Mouse (Mus musculus): ENCODE measurements around the gene Kcnk3. TPM values are rescaled to one million over a fixed set of nuclear protein-coding genes. Genes with fewer than 3 reads are reported as not detected.

The Kcnk3 gene
- polyA plus RNA-seq, 1 experiment, result not detected

- H3ac ChIP-seq (ENCODE audit: control insufficient read depth, insufficient read length, low read depth), result no peak overlapping the region
- H3K79me3 ChIP-seq (ENCODE audit: low read depth), result no peaks in the 10 kb centered on the region
- peaks cover 67% of the 10 kb centered on the region for H3K27me3 ChIP-seq (ENCODE audit: control insufficient read depth, insufficient read depth, insufficient read length)
- H3K36me3 ChIP-seq (ENCODE audit: control insufficient read depth, insufficient read depth), result no peaks in the 10 kb centered on the region
- H3K79me2 ChIP-seq (ENCODE audit: control insufficient read depth, insufficient read depth), result no peaks in the 10 kb centered on the region
- H3K4me3 ChIP-seq (ENCODE audit: insufficient read depth, poor library complexity, severe bottlenecking), result no peak overlapping the region
- no peak for TF ChIP-seq FOSL1 (IDR thresholded peaks at IDR 0.05; ENCODE audit: insufficient read depth, low read length, poor library complexity, severe bottlenecking)
Measured at GRCm38 (mm10) chr5:30609918-30610645, 22.1 kb downstream of the Kcnk3 start.

DNA sequence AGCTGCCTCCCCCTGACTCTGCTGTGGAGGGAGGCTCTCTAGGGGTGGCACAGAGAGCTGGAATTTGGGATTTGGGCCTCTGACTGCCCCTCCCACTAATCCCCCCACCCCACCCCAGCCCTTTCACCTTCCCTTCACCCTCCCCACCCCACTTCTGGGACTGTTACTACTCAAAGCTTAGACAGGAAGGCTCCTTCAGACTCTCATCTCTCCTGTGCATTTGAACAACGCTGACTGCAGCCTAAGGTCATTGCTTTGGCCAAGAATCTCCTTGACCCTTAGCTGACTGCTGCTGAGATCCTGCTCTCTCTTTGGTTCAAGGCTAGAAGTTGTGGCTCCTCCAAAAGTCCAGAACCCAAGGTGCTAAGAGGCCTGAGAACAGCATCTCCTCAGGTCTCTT, 23.1 kb downstream of the Kcnk3 start:
- no peak overlapping the region for H3ac ChIP-seq (ENCODE audit: control insufficient read depth, insufficient read length, low read depth)
- no peak for TF ChIP-seq CTCF (IDR thresholded peaks at IDR 0.05; ENCODE audit: control insufficient read depth, insufficient read depth, insufficient read length)
- TF ChIP-seq MYOD1 (IDR thresholded peaks at IDR 0.05; ENCODE audit: control insufficient read depth, insufficient read length, low read depth), result no peak
- no peak for TF ChIP-seq USF1 (IDR thresholded peaks at IDR 0.05; ENCODE audit: low read depth)
- no peak for TF ChIP-seq MAX (IDR thresholded peaks at IDR 0.05)
- no peak for TF ChIP-seq CEBPB (IDR thresholded peaks at IDR 0.05; ENCODE audit: low read depth)
- TF ChIP-seq MYOG (IDR thresholded peaks at IDR 0.05; ENCODE audit: control insufficient read depth, extremely low read depth, insufficient read length), result no peak
- TF ChIP-seq FOSL1 (IDR thresholded peaks at IDR 0.05; ENCODE audit: insufficient read depth, low read length, poor library complexity, severe bottlenecking), result no peak
- H3K27me3 ChIP-seq (ENCODE audit: control insufficient read depth, insufficient read depth, insufficient read length), result peaks cover 65% of the 10 kb centered on the region
- no peak overlapping the region for H3K4me3 ChIP-seq (ENCODE audit: insufficient read depth, poor library complexity, severe bottlenecking)
- H3K36me3 ChIP-seq (ENCODE audit: control insufficient read depth, insufficient read depth), result no peaks in the 10 kb centered on the region
- H3K79me3 ChIP-seq (ENCODE audit: low read depth), result no peaks in the 10 kb centered on the region
- H3K79me2 ChIP-seq (ENCODE audit: control insufficient read depth, insufficient read depth), result no peaks in the 10 kb centered on the region

GRCm38 (mm10) chr5:30611689-30612088, 23.7 kb downstream of the Kcnk3 start:
- H3K36me3 ChIP-seq (ENCODE audit: control insufficient read depth, insufficient read depth), result no peaks in the 10 kb centered on the region
- no peak overlapping the region for H3ac ChIP-seq (ENCODE audit: control insufficient read depth, insufficient read length, low read depth)

GRCm38 (mm10) chr5:30612575-30612974, 24.6 kb downstream of the Kcnk3 start:
- TF ChIP-seq CEBPB (IDR thresholded peaks at IDR 0.05; ENCODE audit: low read depth) (no peak), FOSL1 (IDR thresholded peaks at IDR 0.05; ENCODE audit: insufficient read depth, low read length, poor library complexity, severe bottlenecking) (no peak), MAX (IDR thresholded peaks at IDR 0.05) (no peak), MYOG (IDR thresholded peaks at IDR 0.05; ENCODE audit: control insufficient read depth, extremely low read depth, insufficient read length) (no peak), CTCF (IDR thresholded peaks at IDR 0.05; ENCODE audit: control insufficient read depth, insufficient read depth, insufficient read length) (no peak), USF1 (IDR thresholded peaks at IDR 0.05; ENCODE audit: low read depth) (no peak), MYOD1 (IDR thresholded peaks at IDR 0.05; ENCODE audit: control insufficient read depth, insufficient read length, low read depth) (no peak)
- Histone ChIP-seq H3K4me3 (ENCODE audit: insufficient read depth, poor library complexity, severe bottlenecking) (no peak overlapping the region), H3ac (ENCODE audit: control insufficient read depth, insufficient read length, low read depth) (no peak overlapping the region), H3K79me2 (ENCODE audit: control insufficient read depth, insufficient read depth) (no peaks in the 10 kb centered on the region), H3K36me3 (ENCODE audit: control insufficient read depth, insufficient read depth) (no peaks in the 10 kb centered on the region), H3K27me3 (ENCODE audit: control insufficient read depth, insufficient read depth, insufficient read length) (peaks cover 57% of the 10 kb centered on the region), H3K79me3 (ENCODE audit: low read depth) (no peaks in the 10 kb centered on the region)

More at GRCm38 (mm10) chr5:30611689-30612088, 23.7 kb downstream of the Kcnk3 start:
- TF ChIP-seq MYOD1 (IDR thresholded peaks at IDR 0.05; ENCODE audit: control insufficient read depth, insufficient read length, low read depth), result no peak
- no peak for TF ChIP-seq CEBPB (IDR thresholded peaks at IDR 0.05; ENCODE audit: low read depth)
- no peak for TF ChIP-seq FOSL1 (IDR thresholded peaks at IDR 0.05; ENCODE audit: insufficient read depth, low read length, poor library complexity, severe bottlenecking)
- TF ChIP-seq USF1 (IDR thresholded peaks at IDR 0.05; ENCODE audit: low read depth), result no peak
- no peak for TF ChIP-seq CTCF (IDR thresholded peaks at IDR 0.05; ENCODE audit: control insufficient read depth, insufficient read depth, insufficient read length)
- TF ChIP-seq MAX (IDR thresholded peaks at IDR 0.05), result no peak
- no peak for TF ChIP-seq MYOG (IDR thresholded peaks at IDR 0.05; ENCODE audit: control insufficient read depth, extremely low read depth, insufficient read length)
- no peaks in the 10 kb centered on the region for H3K79me2 ChIP-seq (ENCODE audit: control insufficient read depth, insufficient read depth)
- no peaks in the 10 kb centered on the region for H3K79me3 ChIP-seq (ENCODE audit: low read depth)
- peaks cover 65% of the 10 kb centered on the region for H3K27me3 ChIP-seq (ENCODE audit: control insufficient read depth, insufficient read depth, insufficient read length)
- no peak overlapping the region for H3K4me3 ChIP-seq (ENCODE audit: insufficient read depth, poor library complexity, severe bottlenecking)

DNA sequence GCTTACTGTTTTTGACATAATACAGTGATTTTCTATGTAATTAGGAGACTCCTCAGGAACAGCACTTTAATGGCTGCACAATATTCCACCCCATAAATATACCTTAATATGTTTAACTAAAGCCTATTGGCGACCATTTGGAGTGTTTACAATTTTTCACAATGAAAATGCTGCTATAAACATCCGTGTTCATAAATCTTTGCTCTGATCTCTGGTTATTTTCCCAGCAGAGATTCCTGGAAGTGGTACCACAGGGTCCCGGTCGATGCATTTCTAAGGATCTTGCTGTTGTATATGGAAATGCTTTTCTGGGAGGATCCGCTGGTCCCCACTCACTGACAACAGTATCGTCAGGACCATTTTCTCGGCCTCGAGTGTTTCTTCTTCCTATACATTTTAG, 25.3 kb downstream of the Kcnk3 start:
- H3K79me3 ChIP-seq (ENCODE audit: low read depth), result no peaks in the 10 kb centered on the region
- no peaks in the 10 kb centered on the region for H3K36me3 ChIP-seq (ENCODE audit: control insufficient read depth, insufficient read depth)
- peaks cover 53% of the 10 kb centered on the region for H3K27me3 ChIP-seq (ENCODE audit: control insufficient read depth, insufficient read depth, insufficient read length)
- H3ac ChIP-seq (ENCODE audit: control insufficient read depth, insufficient read length, low read depth), result no peak overlapping the region
- no peak overlapping the region for H3K4me3 ChIP-seq (ENCODE audit: insufficient read depth, poor library complexity, severe bottlenecking)
- no peak for TF ChIP-seq CTCF (IDR thresholded peaks at IDR 0.05; ENCODE audit: control insufficient read depth, insufficient read depth, insufficient read length)
- no peak for TF ChIP-seq FOSL1 (IDR thresholded peaks at IDR 0.05; ENCODE audit: insufficient read depth, low read length, poor library complexity, severe bottlenecking)
- no peak for TF ChIP-seq MYOD1 (IDR thresholded peaks at IDR 0.05; ENCODE audit: control insufficient read depth, insufficient read length, low read depth)
- no peak for TF ChIP-seq MYOG (IDR thresholded peaks at IDR 0.05; ENCODE audit: control insufficient read depth, extremely low read depth, insufficient read length)
- TF ChIP-seq USF1 (IDR thresholded peaks at IDR 0.05; ENCODE audit: low read depth), result no peak
- no peak for TF ChIP-seq MAX (IDR thresholded peaks at IDR 0.05)
- no peak for TF ChIP-seq CEBPB (IDR thresholded peaks at IDR 0.05; ENCODE audit: low read depth)
- no peaks in the 10 kb centered on the region for H3K79me2 ChIP-seq (ENCODE audit: control insufficient read depth, insufficient read depth)

- H3K4me3 ChIP-seq (ENCODE audit: insufficient read depth, poor library complexity, severe bottlenecking), result no peak overlapping the region
- no peak for TF ChIP-seq USF1 (IDR thresholded peaks at IDR 0.05; ENCODE audit: low read depth)
- TF ChIP-seq CEBPB (IDR thresholded peaks at IDR 0.05; ENCODE audit: low read depth), result no peak
- TF ChIP-seq MAX (IDR thresholded peaks at IDR 0.05), result no peak
- no peak for TF ChIP-seq MYOD1 (IDR thresholded peaks at IDR 0.05; ENCODE audit: control insufficient read depth, insufficient read length, low read depth)
- no peaks in the 10 kb centered on the region for H3K79me3 ChIP-seq (ENCODE audit: low read depth)
- no peak overlapping the region for H3ac ChIP-seq (ENCODE audit: control insufficient read depth, insufficient read length, low read depth)
- H3K27me3 ChIP-seq (ENCODE audit: control insufficient read depth, insufficient read depth, insufficient read length), result peaks cover 48% of the 10 kb centered on the region
- H3K79me2 ChIP-seq (ENCODE audit: control insufficient read depth, insufficient read depth), result no peaks in the 10 kb centered on the region
- H3K36me3 ChIP-seq (ENCODE audit: control insufficient read depth, insufficient read depth), result no peaks in the 10 kb centered on the region
Measured at GRCm38 (mm10) chr5:30614221-30614620, 26.3 kb downstream of the Kcnk3 start.
